Mouse (Mus musculus): Measurements from ENCODE around the gene Zbtb20.

Gene Zbtb20

GRCm38 (mm10) chr16:43625956-43626355 lies 750.3 kb downstream of the Zbtb20 start:
- in situ Hi-C loops (cut with MboI, MseI) = no loop called here

DNA sequence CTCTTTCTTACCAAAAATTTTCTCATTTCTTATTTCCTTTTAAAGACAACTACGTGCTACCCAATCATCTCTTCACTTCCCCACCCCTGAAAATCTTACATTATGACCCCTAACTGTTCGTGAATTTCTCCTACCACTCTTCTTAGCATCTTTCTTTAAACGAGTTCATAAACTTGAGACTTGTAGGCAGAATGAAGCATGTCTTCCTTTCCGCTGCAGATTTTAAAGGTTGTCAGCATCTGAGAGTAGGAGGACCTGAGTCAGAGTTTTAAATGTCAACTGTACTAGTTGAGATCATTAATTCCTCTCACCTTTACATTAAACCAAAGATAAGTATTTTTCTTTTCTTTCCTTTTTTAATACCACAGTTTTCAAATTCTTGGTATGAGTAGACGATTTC lies 753.0 kb downstream of the Zbtb20 start:
- in situ Hi-C loops (cut with MboI, MseI) = no loop called here

DNA sequence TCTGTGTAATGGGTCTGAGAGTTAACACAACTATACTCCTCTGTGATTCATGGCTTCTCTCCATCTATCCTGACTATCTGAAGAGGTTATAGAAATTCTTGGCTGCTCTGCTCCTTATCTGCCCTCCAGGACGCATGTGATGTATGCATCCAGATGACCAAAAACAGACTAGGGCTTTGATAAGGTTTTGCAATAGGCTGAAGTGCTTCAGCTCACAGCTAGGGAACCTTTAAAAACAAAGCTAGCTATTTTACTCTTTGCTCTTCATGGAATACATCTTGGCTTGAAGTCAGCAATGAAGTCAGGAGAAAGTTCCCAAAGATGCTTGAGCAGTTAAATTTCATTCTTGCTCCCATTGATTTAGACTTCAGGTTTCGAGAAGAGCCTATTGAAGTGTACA lies 756.1 kb downstream of the Zbtb20 start:
- in situ Hi-C loops (cut with MboI, MseI) = no loop called here

- in situ Hi-C loops (cut with MboI, MseI) = no loop called here
Observed at GRCm38 (mm10) chr16:43634037-43634436, 758.4 kb downstream of the Zbtb20 start.

- in situ Hi-C loops (cut with MboI, MseI) = no loop called here
Observed at GRCm38 (mm10) chr16:43637241-43637640, 761.6 kb downstream of the Zbtb20 start.

DNA sequence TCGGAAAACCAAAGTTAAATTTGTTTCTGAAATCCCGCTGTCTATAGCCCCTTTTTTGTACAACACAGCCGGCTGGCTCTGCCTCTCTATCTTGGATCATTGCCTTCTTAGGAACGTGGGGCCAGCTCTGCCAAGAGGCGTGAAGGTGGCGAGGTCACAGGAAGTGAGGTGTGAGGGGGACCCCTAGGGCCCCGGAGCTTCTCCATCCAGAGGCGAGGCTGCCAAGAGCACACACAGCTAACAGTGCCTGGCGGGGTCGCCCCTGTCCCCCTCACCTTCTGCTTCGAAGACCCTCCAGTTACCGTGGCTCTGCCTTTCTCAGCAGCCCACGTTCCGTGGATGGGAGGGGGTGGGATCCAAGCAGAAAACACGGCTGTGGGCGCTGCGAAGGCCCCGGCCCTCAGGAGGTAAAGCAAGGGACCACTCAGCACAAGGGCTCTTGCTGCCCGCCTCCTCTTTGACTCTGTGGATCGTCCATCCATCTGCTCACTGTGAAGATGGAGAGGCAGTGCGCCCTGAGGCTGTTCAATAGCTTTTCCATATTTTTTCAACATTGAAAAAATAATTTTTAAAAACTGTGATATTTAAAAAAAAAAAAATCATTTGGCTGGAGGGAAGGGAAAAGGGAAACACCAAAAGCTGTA lies 762.8 kb downstream of the Zbtb20 start:
- in situ Hi-C loops (cut with MboI, MseI) = no loop called here

- in situ Hi-C loops (cut with MboI, MseI) = no loop called here
Observed at GRCm38 (mm10) chr16:43641230-43641629, 765.5 kb downstream of the Zbtb20 start.

GRCm38 (mm10) chr16:43645879-43646278 lies 770.2 kb downstream of the Zbtb20 start:
- in situ Hi-C loops (cut with MboI, MseI) = no loop called here

DNA sequence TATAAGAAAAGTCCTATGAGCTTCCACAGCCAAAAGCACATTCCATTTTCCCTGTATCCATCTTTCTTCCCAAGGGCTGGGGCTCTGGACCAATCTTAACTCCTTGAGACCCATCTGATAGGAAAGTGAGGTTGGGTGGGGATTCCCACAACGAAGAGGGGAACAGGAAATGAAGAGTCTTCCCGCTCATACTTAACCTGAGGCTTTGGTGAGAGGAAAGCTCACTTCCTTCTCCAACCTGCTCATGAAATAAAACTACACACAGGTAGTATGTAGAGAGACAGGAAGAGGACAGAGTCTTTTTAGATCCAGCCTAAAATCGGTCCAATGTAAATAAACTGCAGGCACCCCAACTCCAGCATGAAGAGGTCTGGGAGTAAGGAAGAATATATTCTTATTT lies 771.3 kb downstream of the Zbtb20 start:
- in situ Hi-C loops (cut with MboI, MseI) = no loop called here

DNA sequence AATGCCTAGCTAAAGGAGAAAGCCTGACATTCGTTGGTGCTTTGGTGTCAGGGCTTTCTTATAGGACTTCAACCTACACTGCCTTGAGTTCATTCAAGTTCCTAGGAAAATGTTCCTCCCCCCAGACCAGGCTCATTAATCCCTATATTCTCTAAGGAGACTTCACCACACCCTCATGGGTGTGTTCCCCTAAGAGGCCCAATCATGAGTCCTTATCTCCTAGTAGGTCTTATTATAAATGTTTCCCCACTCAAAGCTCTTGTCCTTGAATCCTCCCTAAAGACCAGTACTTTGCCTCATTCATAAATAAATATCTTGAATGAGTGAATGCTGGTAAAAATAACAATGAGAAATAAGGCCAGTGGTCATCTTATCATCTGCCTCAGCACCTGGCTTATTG lies 772.0 kb downstream of the Zbtb20 start:
- in situ Hi-C loops (cut with MboI, MseI) = no loop called here

DNA sequence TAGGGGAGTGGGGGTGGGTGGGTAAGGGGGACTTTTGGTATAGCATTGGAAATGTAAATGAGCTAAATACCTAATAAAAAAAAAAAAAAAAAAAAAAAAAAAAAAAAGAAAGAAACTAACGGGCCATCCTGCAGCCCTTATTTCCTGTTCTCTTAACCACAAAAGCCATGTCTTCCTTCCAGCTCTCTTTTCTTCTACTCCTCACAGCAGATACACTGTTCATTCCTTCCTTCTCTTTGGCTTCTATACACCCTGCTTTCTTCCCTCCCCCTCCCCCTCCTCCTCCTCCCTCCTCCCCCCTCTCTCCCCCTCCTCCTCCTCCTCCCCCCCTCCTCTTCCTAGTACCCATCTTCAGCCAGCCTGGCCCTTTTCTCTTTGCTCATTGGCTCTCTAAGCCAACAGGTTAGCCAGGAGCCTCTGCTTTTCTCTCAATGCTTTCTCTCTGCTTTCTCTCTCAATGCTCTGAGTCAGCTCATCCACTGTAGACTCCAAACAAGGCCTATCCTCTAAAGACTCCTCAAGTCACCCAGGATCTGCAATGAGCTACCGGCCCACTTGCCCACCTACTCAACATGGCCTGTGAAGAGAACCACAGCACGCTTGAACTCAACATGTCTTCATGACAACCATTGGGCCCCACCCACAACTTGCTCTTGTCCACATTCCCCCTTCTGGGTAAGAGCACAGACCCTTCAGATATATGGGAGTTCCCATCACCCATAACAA lies 774.8 kb downstream of the Zbtb20 start:
- in situ Hi-C loops (cut with MboI, MseI) = loop anchor here in 1 of 2 experiments (25.0 kb wide), 1 partner anchor 763 kb away; the partner anchor contains the start of gene Zbtb20

GRCm38 (mm10) chr16:43653288-43653687 lies 777.6 kb downstream of the Zbtb20 start:
- in situ Hi-C loops (cut with MboI, MseI) = loop anchor here in 1 of 2 experiments (25.0 kb wide), 1 partner anchor 766 kb away; the partner anchor contains the start of gene Zbtb20

DNA sequence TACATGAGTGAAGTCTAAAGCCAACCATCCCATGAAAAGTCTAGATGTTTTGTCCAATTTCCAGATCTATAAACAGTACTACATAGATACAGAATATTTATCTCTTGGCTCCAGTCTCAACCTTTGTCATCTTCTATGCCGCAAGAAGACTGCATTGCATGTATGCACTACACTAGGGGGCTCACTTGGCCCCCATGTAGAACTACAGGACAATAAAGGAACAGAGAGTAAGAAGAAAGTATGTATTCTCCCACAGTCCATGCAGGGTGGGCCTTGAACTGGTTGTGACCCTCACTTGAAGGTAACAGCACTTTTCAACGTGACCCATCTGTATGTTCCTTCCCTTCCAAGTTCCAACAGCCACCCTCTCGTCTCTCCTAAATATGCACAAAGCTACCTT lies 778.6 kb downstream of the Zbtb20 start:
- in situ Hi-C loops (cut with MboI, MseI) = loop anchor here in 1 of 2 experiments (25.0 kb wide), 1 partner anchor 767 kb away; the partner anchor contains the start of gene Zbtb20

- in situ Hi-C loops (cut with MboI, MseI) = loop anchor here (5.0 to 25.0 kb wide), 2 partner anchors 42 to 768 kb away; partner anchors contain the start of gene Zbtb20 (in 1 of the 2)
Observed at GRCm38 (mm10) chr16:43655183-43655787, 779.6 kb downstream of the Zbtb20 start.

DNA sequence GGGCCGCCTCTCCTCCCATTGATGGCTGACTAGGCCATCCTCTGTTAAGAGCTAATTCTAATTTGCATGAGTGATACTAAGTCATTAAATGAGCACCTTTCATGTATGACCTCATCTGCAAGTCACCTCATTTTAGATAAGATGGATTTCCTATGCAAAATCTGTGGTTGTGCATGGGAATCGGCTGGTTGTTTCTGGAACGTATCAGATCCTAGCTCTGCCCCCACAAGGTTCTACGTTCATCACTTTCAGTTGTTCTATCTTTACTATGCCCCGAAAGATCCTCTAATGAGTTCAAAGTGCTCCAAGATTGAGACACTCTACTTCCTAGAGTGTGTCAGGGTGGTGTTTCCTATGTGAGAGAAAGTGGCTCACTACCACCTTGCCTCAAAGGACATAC lies 785.9 kb downstream of the Zbtb20 start:
- in situ Hi-C loops (cut with MboI, MseI) = loop anchor here in 1 of 2 experiments (5.0 to 25.0 kb wide), 2 partner anchors 36 to 774 kb away; partner anchors contain the start of gene Zbtb20

DNA sequence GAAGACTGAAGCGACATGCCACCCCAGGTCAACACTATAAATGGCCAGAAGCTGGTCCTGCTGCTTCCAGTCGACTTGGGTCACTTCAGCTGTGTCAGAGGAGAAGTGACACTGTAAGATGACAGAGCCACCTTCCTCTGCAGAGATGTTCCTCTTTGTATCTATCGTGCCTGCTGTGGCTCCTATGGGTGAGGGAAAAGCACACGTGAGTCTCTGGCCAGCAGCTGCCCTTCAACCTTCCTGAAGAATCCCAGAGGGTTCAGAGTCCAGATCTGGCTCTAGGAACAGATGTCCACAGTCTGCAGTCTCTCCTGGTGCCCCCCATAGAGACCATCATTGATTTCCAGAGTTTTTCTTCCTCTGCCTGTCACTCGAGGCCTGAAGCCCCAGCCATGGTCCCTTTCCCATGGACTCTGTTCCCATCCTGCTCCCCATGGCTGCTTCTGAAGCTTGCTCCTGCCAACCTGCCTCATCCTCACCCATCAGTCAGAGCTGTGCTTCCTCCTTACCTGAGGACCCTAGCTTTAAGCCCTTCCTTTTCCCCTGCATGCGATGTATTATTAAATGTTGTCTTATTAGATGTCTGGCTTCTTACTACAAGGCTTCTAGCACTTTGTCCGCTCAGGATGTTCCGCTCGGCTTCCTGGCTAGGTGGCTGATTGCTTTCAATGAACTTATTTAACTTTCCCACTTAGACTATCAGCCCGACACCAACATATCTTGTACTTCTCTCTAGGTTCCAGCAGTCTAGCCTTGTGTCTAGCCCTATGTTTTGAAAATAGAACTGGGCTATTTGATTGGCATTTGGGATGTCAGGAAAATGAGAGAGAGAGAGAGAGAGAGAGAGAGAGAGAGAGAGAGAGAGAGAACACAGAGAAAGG lies 786.7 kb downstream of the Zbtb20 start:
- in situ Hi-C loops (cut with MboI, MseI) = loop anchor here in 1 of 2 experiments (5.0 to 25.0 kb wide), 2 partner anchors 35 to 775 kb away; partner anchors contain the start of gene Zbtb20

GRCm38 (mm10) chr16:43663978-43664579 lies 788.4 kb downstream of the Zbtb20 start, which contains the start of gene Tigit:
Tigit (minus strand) TSS chr16:43664146.
- in situ Hi-C loops (cut with MboI, MseI) = loop anchor here in 1 of 2 experiments (5.0 to 25.0 kb wide), 2 partner anchors 33 to 777 kb away; partner anchors contain the start of gene Zbtb20

DNA sequence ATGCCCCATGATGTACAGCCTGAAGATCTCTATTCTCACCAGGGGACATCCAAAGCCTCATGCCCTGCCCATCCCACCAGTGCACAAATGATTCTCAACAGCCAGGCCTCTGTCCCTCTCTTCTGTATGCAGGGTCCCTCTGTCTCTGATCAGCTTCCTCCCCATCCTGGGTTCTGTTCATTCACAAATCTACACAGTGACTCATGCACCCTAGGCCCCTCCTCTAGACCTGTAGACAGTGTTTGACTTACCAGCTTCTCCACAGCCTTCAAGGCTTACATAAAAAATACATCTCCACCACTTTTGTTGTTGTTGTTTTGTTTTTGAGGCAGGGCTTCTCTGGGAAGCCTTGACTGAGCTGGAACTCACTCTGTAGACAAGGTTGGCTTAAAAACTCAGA lies 789.2 kb downstream of the Zbtb20 start:
- in situ Hi-C loops (cut with MboI, MseI) = loop anchor here in 1 of 2 experiments (5.0 to 25.0 kb wide), 3 partner anchors 32 to 778 kb away; partner anchors contain the start of gene Zbtb20

GRCm38 (mm10) chr16:43668294-43668693 lies 792.6 kb downstream of the Zbtb20 start:
- in situ Hi-C loops (cut with MboI, MseI) = loop anchor here in 1 of 2 experiments (5.0 to 25.0 kb wide), 2 partner anchors 54 to 781 kb away; partner anchors contain the start of gene Zbtb20

DNA sequence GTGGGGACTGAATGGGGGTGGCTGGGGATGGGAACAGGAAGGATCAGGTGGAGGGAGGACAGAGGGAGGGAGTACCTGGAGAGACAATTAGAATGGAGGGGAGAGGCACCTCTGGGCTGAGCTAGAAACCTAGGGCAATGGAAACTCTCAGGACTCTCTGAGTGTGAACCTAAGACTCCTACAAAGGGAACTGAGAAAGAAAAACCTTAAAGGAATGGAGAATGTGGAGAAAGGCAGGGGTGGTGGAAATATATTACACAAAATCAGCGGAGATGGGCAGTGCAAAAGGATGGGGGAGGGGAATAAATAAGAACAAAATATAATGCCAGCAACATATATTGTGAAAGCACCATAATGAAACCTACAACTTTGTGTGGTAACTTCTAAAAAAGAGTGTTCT lies 796.3 kb downstream of the Zbtb20 start:
- in situ Hi-C loops (cut with MboI, MseI) = loop anchor here in 1 of 2 experiments (25.0 kb wide), 1 partner anchor 785 kb away; the partner anchor contains the start of gene Zbtb20
